In genomic region chr1:122667619-122668018, GRCm38 (mm10) we compare ENCODE assay signal across 17 mouse cellular contexts.
"Had no signal": no experiment of that assay in that cellular context is flagged by ENCODE, and none has a peak within 500 bp of the region (broad histone marks: within the 10 kb centered on the region; RNA-seq: fewer than 3 reads in every experiment).

No protein-coding gene starts in this region.

- H3K9me3 ChIP-seq: limb, embryonic 10.5 days; liver, embryonic 15.5 days; neural tube, embryonic 12.5 days; stomach, embryonic 15.5 days had no signal

- ATAC-seq: lung, postnatal 0 days; midbrain, embryonic 16.5 days had no signal

- H3K27ac ChIP-seq: left cerebral cortex, adult 2 months; limb, embryonic 10.5 days; liver, embryonic 15.5 days; neural tube, embryonic 12.5 days; stomach, embryonic 15.5 days had no signal

- H3K4me2 ChIP-seq: liver, embryonic 11.5 days; liver, embryonic 15.5 days; neural tube, embryonic 12.5 days; stomach, embryonic 15.5 days had no signal

- H3K36me3 ChIP-seq: limb, embryonic 10.5 days; liver, embryonic 15.5 days; neural tube, embryonic 12.5 days; stomach, embryonic 15.5 days had no signal

- H3K4me3 ChIP-seq: left cerebral cortex, adult 2 months; limb, embryonic 10.5 days; liver, embryonic 15.5 days; myocyte; neural tube, embryonic 12.5 days; stomach, embryonic 15.5 days had no signal

- H3K4me1 ChIP-seq: limb, embryonic 10.5 days; liver, embryonic 15.5 days; neural tube, embryonic 12.5 days; stomach, embryonic 15.5 days had no signal

- H3K27me3 ChIP-seq: liver, embryonic 15.5 days; neural tube, embryonic 12.5 days; stomach, embryonic 15.5 days had no signal

- H3K9ac ChIP-seq: liver, embryonic 15.5 days; neural tube, embryonic 12.5 days; stomach, embryonic 15.5 days had no signal

- DNase-seq: kidney, adult 8-10 months; kidney, postnatal 25 days; lung, adult 2 months; lung, postnatal 36 days; retina, postnatal 1 day; right cerebral cortex, postnatal 14 days; thymus, adult 2 months; thymus, postnatal 25 days had no signal
